Mouse (Mus musculus) thymus, adult 2 months (tissue): ENCODE measurements around the gene Zdhhc6.

ENCODE experiments used
- CTCF ChIP-seq: fragments of 200-500 bp; IDR thresholded peaks from 2 replicates; pipeline ENCODE4 v1.5.1; 2012; ENCODE audit warnings: mild to moderate bottlenecking, control low read depth, low read length, moderate library complexity, borderline replicate concordance; ENCODE audit not compliant: control insufficient read depth, poor library complexity, insufficient read depth; ENCODE audit errors: extremely low read depth
- POLR2A ChIP-seq: fragments of 200-500 bp; IDR thresholded peaks from 2 replicates; pipeline ENCODE4 v1.6.1; 2012; ENCODE audit warnings: mild to moderate bottlenecking, low read length, control low read depth, moderate library complexity; ENCODE audit not compliant: control insufficient read depth, poor library complexity, insufficient read depth; ENCODE audit errors: extremely low read depth

- no peak for TF ChIP-seq POLR2A
- TF ChIP-seq CTCF = no peak
These were observed 27.4 kb upstream of the Zdhhc6 start for GRCm38 (mm10) chr19:55343274-55343673.
